Mouse (Mus musculus): ENCODE results near the gene Cbx3.

DNA sequence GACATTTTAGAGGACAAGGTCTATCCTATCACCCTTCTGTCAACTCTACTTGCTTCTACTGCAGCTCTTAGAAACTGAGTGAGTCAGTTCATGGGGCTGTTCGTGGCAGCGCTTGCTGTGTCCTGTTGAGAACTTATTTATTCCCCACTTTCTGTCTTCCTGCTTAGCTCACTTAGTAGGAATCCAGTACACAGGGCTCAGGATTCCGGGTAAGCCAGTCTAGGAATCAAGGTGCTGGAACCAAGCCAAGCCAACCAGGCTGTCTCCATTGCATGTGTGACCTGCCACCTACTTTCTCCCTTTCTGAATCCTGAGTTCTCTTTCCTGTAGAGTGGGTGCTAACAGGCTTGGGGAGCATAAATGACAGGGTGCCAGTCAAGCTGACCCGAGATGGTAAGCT lies 32.5 kb upstream of the Cbx3 start:
- TF ChIP-seq POLR2A (IDR thresholded peaks at IDR 0.05; ENCODE audit: insufficient read depth, low read length) (no peak), CTCF (IDR thresholded peaks at IDR 0.05; ENCODE audit: low read depth, low read length) (no peak), EP300 (IDR thresholded peaks at IDR 0.05; ENCODE audit: insufficient read depth, low read depth, low read length) (no peak)

Data from ES-Bruce4 (cell line).